Mouse (Mus musculus): ENCODE measurements around the gene Gnai3.
A peak's percentile ranks its signal among the peaks of the same experiment; 100 is the strongest.

DNA sequence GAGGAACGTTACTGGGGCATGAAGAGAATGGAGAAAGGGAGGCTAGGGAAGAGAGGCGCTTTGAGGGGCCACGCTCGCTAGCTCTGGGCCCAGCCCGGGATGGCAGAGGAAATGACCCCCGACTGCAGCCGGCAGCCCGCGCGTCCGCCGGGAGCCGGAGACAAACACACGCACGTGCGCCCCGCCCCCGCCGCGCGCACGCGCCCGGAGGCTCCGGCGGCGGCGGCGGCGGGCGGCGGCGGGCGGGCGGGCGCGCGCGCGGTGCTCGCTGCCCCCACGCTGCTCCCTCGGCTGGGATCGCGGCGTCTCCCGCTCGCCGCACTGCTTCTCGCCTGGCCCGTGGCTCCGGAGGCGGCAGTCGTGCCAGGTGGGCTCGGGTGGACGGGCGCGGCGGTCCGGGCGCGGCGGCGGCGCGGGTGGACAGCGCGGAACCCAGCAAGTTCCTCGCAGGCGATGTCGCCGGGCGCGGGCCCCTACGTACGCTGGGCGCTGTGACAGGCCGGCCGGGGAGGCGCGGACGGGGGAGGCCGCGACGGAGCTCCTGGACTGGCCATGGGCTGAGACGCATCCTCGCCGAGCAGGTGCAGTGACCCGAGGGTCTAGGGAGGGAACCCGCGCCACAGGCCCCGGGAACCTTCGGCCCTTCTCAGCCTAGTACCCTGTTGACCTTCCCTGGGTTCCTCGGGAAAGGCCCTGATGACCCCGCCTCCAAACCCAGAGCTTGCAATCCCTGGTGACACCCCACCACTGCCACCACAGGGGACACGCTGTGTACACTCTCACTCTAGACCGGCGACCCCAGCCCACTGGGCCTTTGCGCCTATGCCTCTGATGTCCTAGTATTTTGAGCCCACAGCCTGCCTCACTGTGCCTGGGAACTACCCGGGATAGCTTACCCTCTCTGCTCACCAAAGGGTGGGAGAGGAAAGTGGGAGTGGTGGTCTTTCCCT is 40.4 kb upstream of the Gnai3 start, which contains the start of gene Amigo1:
- TF ChIP-seq POLR2AphosphoS2 (IDR thresholded peaks at IDR 0.05; ENCODE audit: insufficient read length, low read depth) (no peak), POLR2A (IDR thresholded peaks at IDR 0.05; ENCODE audit: insufficient read length, low read depth) (peak; percentile 42), TCF12 (IDR thresholded peaks at IDR 0.05; ENCODE audit: insufficient read depth, poor library complexity, severe bottlenecking) (no peak), MAX (IDR thresholded peaks at IDR 0.05; ENCODE audit: low read depth) (no peak), E2F4 (IDR thresholded peaks at IDR 0.05; ENCODE audit: insufficient read depth) (no peak), CEBPB (IDR thresholded peaks at IDR 0.05; ENCODE audit: insufficient read depth, poor library complexity, severe bottlenecking) (no peak)
